Mouse (Mus musculus) megakaryocyte-erythroid progenitor cell, adult 5 weeks (primary cell): ENCODE results near the gene Batf3. TPM values are rescaled to one million over a fixed set of nuclear protein-coding genes. Genes with fewer than 3 reads are reported as not detected.

Experiments
- polyA plus RNA-seq: library from polyadenylated mRNA; stranded (reverse); fragments of >175 nt; gene quantifications from 2 replicates; pipeline ENCODE4 v1.2.3, GENCODE M21; 2012

Gene Batf3
- polyA plus RNA-seq = 9.2 and 12.2 TPM in 2 replicates

DNA sequence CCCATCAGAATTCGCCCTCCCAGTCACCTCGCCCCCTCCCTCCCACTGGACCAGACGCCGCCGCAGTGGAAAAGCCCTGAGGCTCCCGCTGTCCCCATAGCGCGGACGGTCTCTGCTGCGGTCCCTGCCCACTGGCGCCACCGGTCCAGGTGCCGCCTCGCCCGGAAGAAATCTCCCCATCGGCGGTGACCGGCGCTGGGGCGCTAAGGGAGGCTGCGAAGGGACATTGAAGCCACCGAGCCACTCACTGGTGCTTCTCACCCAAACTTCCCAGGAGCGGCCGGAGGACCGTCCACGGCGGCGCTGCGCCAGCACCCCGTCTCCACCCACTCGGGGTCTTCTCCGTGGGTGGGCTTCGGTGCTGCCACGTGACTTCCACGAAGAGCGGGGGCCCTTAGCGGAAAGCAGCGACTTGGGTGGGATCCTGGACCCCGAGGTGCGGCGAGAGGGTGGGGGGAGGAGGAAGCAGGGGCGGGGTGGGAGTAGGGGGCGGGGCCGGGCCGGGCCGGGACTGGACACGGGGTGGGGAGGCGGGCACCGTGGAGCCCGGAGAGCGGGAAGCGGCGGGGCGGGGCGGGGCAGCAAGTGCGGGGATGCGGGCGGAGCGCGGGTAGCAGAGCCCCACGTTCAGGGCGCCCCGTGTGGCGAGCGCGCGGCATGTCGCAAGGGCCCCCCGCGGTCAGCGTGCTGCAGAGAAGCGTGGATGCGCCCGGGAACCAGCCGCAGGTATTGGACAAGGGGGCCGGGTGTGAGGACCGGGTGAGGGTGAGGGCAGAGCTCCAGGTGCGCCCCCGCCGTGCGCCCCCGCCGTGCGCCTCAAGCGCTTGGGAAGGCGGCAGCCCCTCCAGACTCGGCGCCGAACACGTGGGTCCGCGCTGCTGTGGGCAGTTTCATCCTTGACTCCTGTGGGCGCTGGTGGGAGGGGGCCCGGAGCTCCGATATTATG, at the start of gene Batf3:
Gene Batf3, plus strand, starts transcription at position 46 of the 946 bp plus-strand sequence.

GRCm38 (mm10) chr1:191062781-191063485, 34.7 kb upstream of the Batf3 start, which contains the start of the genes Tatdn3 and Nsl1:
Tatdn3 (minus strand) TSS chr1:191062932.
Nsl1 (plus strand) TSS chr1:191063012.

Other genes starting within 250 kb of the Batf3 start
- gene Rps6kc1, start 186.1 kb upstream of the Batf3 start, polyA plus RNA-seq = 21.8 and 24.6 TPM in 2 replicates
- 9.5 and 12.1 TPM in 2 replicates for gene Angel2, start 172.7 kb upstream of the Batf3 start, polyA plus RNA-seq
- gene Vash2, start 118.6 kb upstream of the Batf3 start, polyA plus RNA-seq = 1.2 and 3.0 TPM in 2 replicates
- 10.1 and 12.3 TPM in 2 replicates for gene Flvcr1, start 71.7 kb upstream of the Batf3 start, polyA plus RNA-seq
- not detected in 2 replicates for gene Spata45, start 61.2 kb upstream of the Batf3 start, polyA plus RNA-seq
- 0.46 and 0.71 TPM in 2 replicates for gene Tatdn3, start 34.9 kb upstream of the Batf3 start, polyA plus RNA-seq
- 12.4 and 14.9 TPM in 2 replicates for gene Nsl1, start 34.8 kb upstream of the Batf3 start, polyA plus RNA-seq
- gene Fam71a, start 67.0 kb downstream of the Batf3 start, polyA plus RNA-seq = 0.31 and 0.75 TPM in 2 replicates
- 35.3 and 41.6 TPM in 2 replicates for gene Atf3, start 120.2 kb downstream of the Batf3 start, polyA plus RNA-seq
- gene Nenf, start 220.3 kb downstream of the Batf3 start, polyA plus RNA-seq = 38.1 and 61.4 TPM in 2 replicates
- gene Tmem206, start 228.1 kb downstream of the Batf3 start, polyA plus RNA-seq = 10.6 and 12.2 TPM in 2 replicates